Mouse (Mus musculus): ENCODE results near the gene Slc17a1. TPM values are rescaled to one million over a fixed set of nuclear protein-coding genes. Genes with fewer than 3 reads are reported as not detected.

The Slc17a1 gene
- polyA plus RNA-seq, 1 experiment from 2014 or later: not detected

GRCm38 (mm10) chr13:23856401-23856800 lies 11.1 kb upstream of the Slc17a1 start:
- WGBS: 68% methylated on average over 3 of the region's 3 CpGs

GRCm38 (mm10) chr13:23861815-23862214 lies 5.7 kb upstream of the Slc17a1 start:
- H3K4me3 ChIP-seq (replicated peaks; ENCODE audit: low read length): no peak overlapping the region
- H3K27ac ChIP-seq: no peak overlapping the region
- DNase-seq (ENCODE audit: low spot score): no peak
- no peak for ATAC-seq (ENCODE audit: low FRiP score)
- H3K4me1 ChIP-seq (replicated peaks; ENCODE audit: control insufficient read depth, insufficient read depth, low read length): no peaks in the 10 kb centered on the region
- H3K36me3 ChIP-seq (replicated peaks; ENCODE audit: control insufficient read depth, insufficient read depth): no peaks in the 10 kb centered on the region
- H3K27me3 ChIP-seq (ENCODE audit: control insufficient read depth, insufficient read depth, low read length): no peaks in the 10 kb centered on the region
- H3K4me2 ChIP-seq (replicated peaks): no peak overlapping the region
- H3K9me3 ChIP-seq (ENCODE audit: control insufficient read depth, low read length): no peaks in the 10 kb centered on the region
- H3K9ac ChIP-seq: no peak overlapping the region

More at GRCm38 (mm10) chr13:23856401-23856800, 11.1 kb upstream of the Slc17a1 start:
- Histone ChIP-seq H3K4me1 (replicated peaks; ENCODE audit: control insufficient read depth, insufficient read depth, low read length) (no peaks in the 10 kb centered on the region), H3K4me2 (replicated peaks) (no peak overlapping the region), H3K27me3 (ENCODE audit: control insufficient read depth, insufficient read depth, low read length) (no peaks in the 10 kb centered on the region), H3K36me3 (replicated peaks; ENCODE audit: control insufficient read depth, insufficient read depth) (no peaks in the 10 kb centered on the region), H3K27ac (no peak overlapping the region), H3K9ac (no peak overlapping the region), H3K4me3 (replicated peaks; ENCODE audit: low read length) (no peak overlapping the region), H3K9me3 (ENCODE audit: control insufficient read depth, low read length) (no peaks in the 10 kb centered on the region)
- ATAC-seq (ENCODE audit: low FRiP score): no peak
- no peak for DNase-seq (ENCODE audit: low spot score)

GRCm38 (mm10) chr13:23864711-23865110 lies 2.8 kb upstream of the Slc17a1 start:
- Histone ChIP-seq H3K27ac (no peak overlapping the region), H3K9me3 (ENCODE audit: control insufficient read depth, low read length) (no peaks in the 10 kb centered on the region), H3K4me2 (replicated peaks) (no peak overlapping the region), H3K9ac (no peak overlapping the region), H3K27me3 (ENCODE audit: control insufficient read depth, insufficient read depth, low read length) (no peaks in the 10 kb centered on the region), H3K4me3 (replicated peaks; ENCODE audit: low read length) (no peak overlapping the region), H3K36me3 (replicated peaks; ENCODE audit: control insufficient read depth, insufficient read depth) (no peaks in the 10 kb centered on the region), H3K4me1 (replicated peaks; ENCODE audit: control insufficient read depth, insufficient read depth, low read length) (no peaks in the 10 kb centered on the region)
- 82% methylated on average over 9 of the region's 9 CpGs for WGBS
- DNase-seq (ENCODE audit: low spot score): no peak
- ATAC-seq (ENCODE audit: low FRiP score): no peak

DNA sequence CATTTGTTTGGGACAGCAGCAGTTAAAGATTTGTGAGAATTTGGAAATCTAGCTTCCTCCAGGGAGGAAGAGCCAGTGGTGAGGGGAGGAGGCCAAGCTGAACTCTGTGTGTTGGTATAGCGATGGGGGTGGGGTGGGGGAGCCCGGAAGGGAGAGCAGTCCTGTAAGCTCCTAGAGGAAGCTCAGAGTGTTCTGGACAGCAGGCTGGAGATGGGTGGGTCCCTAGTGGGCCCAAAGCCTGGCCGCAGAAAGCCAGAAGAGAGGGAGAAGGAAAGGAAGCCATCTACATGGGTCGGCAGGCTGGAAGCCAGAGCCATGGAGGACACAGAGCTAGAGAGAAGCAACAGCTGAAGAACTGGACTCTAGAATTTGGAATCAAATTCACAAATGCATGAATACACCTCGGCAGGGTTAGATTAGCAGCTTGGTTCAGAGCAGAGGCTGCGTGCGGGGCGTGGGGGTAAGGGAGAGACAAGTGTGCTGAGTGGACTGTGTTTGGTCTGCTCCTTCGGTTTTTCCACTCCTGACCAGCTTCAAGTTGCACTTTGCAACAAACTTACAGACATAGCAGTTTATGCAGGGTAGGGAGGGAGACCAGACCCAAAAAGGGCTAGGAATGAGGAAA lies 1.4 kb upstream of the Slc17a1 start:
- no peak for ATAC-seq (ENCODE audit: low FRiP score)
- H3K27ac ChIP-seq: no peak overlapping the region
- 83% methylated on average over 9 of the region's 9 CpGs for WGBS

DNA sequence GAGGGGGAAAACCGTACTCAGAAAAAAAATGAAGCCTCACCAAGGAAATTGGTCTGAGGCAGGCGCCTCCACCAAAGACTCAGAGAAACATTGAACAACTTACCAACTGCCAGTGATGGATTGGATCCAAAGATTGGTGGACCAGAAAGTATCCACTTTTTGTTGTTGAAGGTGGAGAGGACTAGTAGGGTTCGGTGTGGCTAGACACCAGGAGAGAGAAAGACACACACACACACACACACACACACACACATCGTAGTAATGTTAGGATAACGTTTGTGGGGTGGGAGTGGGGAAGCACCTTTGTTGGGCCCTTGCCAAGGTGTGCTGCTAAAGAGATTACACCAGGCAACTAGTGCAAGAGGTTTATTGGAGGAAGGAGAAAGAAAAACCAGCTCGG lies 550 bp upstream of the Slc17a1 start:
- no peak overlapping the region for H3K4me2 ChIP-seq (replicated peaks)
- WGBS: 88% methylated on average over 6 of the region's 6 CpGs
- no peak overlapping the region for H3K9ac ChIP-seq
- H3K9me3 ChIP-seq (ENCODE audit: control insufficient read depth, low read length): no peaks in the 10 kb centered on the region
- H3K27ac ChIP-seq: no peak overlapping the region
- ATAC-seq (ENCODE audit: low FRiP score): no peak
- H3K4me1 ChIP-seq (replicated peaks; ENCODE audit: control insufficient read depth, insufficient read depth, low read length): no peaks in the 10 kb centered on the region
- no peak for DNase-seq (ENCODE audit: low spot score)
- H3K4me3 ChIP-seq (replicated peaks; ENCODE audit: low read length): no peak overlapping the region
- H3K36me3 ChIP-seq (replicated peaks; ENCODE audit: control insufficient read depth, insufficient read depth): no peaks in the 10 kb centered on the region
- H3K27me3 ChIP-seq (ENCODE audit: control insufficient read depth, insufficient read depth, low read length): no peaks in the 10 kb centered on the region

More for the DNA sequence above, 1.4 kb upstream of the Slc17a1 start:
- no peaks in the 10 kb centered on the region for H3K27me3 ChIP-seq (ENCODE audit: control insufficient read depth, insufficient read depth, low read length)
- no peak overlapping the region for H3K9ac ChIP-seq
- no peak overlapping the region for H3K4me2 ChIP-seq (replicated peaks)
- H3K4me3 ChIP-seq (replicated peaks; ENCODE audit: low read length): no peak overlapping the region
- DNase-seq (ENCODE audit: low spot score): no peak
- no peaks in the 10 kb centered on the region for H3K9me3 ChIP-seq (ENCODE audit: control insufficient read depth, low read length)
- H3K4me1 ChIP-seq (replicated peaks; ENCODE audit: control insufficient read depth, insufficient read depth, low read length): no peaks in the 10 kb centered on the region
- no peaks in the 10 kb centered on the region for H3K36me3 ChIP-seq (replicated peaks; ENCODE audit: control insufficient read depth, insufficient read depth)

GRCm38 (mm10) chr13:23868790-23869533 lies 1.4 kb downstream of the Slc17a1 start:
- H3K36me3 ChIP-seq (replicated peaks; ENCODE audit: control insufficient read depth, insufficient read depth): no peaks in the 10 kb centered on the region
- no peak for DNase-seq (ENCODE audit: low spot score)
- no peak overlapping the region for H3K27ac ChIP-seq
- ATAC-seq (ENCODE audit: low FRiP score): no peak
- H3K4me3 ChIP-seq (replicated peaks; ENCODE audit: low read length): no peak overlapping the region
- no peaks in the 10 kb centered on the region for H3K4me1 ChIP-seq (replicated peaks; ENCODE audit: control insufficient read depth, insufficient read depth, low read length)
- no peaks in the 10 kb centered on the region for H3K27me3 ChIP-seq (ENCODE audit: control insufficient read depth, insufficient read depth, low read length)
- H3K9me3 ChIP-seq (ENCODE audit: control insufficient read depth, low read length): no peaks in the 10 kb centered on the region
- no peak overlapping the region for H3K9ac ChIP-seq
- 90% methylated on average over 8 of the region's 8 CpGs for WGBS
- H3K4me2 ChIP-seq (replicated peaks): no peak overlapping the region

GRCm38 (mm10) chr13:23869996-23870395 lies 2.4 kb downstream of the Slc17a1 start:
- H3K36me3 ChIP-seq (replicated peaks; ENCODE audit: control insufficient read depth, insufficient read depth): no peaks in the 10 kb centered on the region
- WGBS: 85% methylated on average over 3 of the region's 3 CpGs
- no peak overlapping the region for H3K9ac ChIP-seq
- H3K27me3 ChIP-seq (ENCODE audit: control insufficient read depth, insufficient read depth, low read length): no peaks in the 10 kb centered on the region
- H3K27ac ChIP-seq: no peak overlapping the region
- no peak for DNase-seq (ENCODE audit: low spot score)
- no peak overlapping the region for H3K4me2 ChIP-seq (replicated peaks)
- H3K4me1 ChIP-seq (replicated peaks; ENCODE audit: control insufficient read depth, insufficient read depth, low read length): no peaks in the 10 kb centered on the region
- ATAC-seq (ENCODE audit: low FRiP score): no peak
- H3K9me3 ChIP-seq (ENCODE audit: control insufficient read depth, low read length): no peaks in the 10 kb centered on the region
- no peak overlapping the region for H3K4me3 ChIP-seq (replicated peaks; ENCODE audit: low read length)

DNA sequence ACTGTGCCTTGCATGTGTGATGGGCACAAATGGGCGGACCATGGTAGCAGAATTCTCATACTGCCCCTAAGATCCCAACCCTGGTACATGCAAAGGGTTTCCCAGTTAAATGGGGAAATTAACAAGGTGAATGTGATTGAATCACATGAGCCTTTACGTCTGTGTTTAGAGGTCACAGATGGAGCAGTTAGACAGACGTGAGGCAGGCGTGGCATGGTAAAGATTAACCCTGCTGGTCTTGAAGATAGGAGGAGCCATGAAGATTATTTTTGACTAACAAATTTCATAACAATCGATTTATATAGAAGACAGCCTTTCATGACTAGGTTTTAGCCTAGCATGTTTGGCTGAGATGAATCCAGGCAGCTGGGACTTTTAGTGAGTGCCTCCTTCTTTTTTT lies 5.6 kb downstream of the Slc17a1 start:
- no peak overlapping the region for H3K4me2 ChIP-seq (replicated peaks)
- ATAC-seq (ENCODE audit: low FRiP score) (no peak), DNase-seq (ENCODE audit: low spot score) (no peak)
- no peak overlapping the region for H3K27ac ChIP-seq
- no peak overlapping the region for H3K9ac ChIP-seq
- H3K4me3 ChIP-seq (replicated peaks; ENCODE audit: low read length): no peak overlapping the region
- WGBS: 86% methylated on average over 5 of the region's 5 CpGs
- no peaks in the 10 kb centered on the region for H3K4me1 ChIP-seq (replicated peaks; ENCODE audit: control insufficient read depth, insufficient read depth, low read length)
- H3K27me3 ChIP-seq (ENCODE audit: control insufficient read depth, insufficient read depth, low read length): no peaks in the 10 kb centered on the region
- H3K9me3 ChIP-seq (ENCODE audit: control insufficient read depth, low read length): no peaks in the 10 kb centered on the region
- no peaks in the 10 kb centered on the region for H3K36me3 ChIP-seq (replicated peaks; ENCODE audit: control insufficient read depth, insufficient read depth)

GRCm38 (mm10) chr13:23879106-23879505 lies 11.6 kb downstream of the Slc17a1 start:
- Histone ChIP-seq H3K4me2 (replicated peaks) (no peak overlapping the region), H3K4me1 (replicated peaks; ENCODE audit: control insufficient read depth, insufficient read depth, low read length) (no peaks in the 10 kb centered on the region), H3K27ac (no peak overlapping the region), H3K36me3 (replicated peaks; ENCODE audit: control insufficient read depth, insufficient read depth) (no peaks in the 10 kb centered on the region), H3K4me3 (replicated peaks; ENCODE audit: low read length) (no peak overlapping the region), H3K27me3 (ENCODE audit: control insufficient read depth, insufficient read depth, low read length) (no peaks in the 10 kb centered on the region), H3K9me3 (ENCODE audit: control insufficient read depth, low read length) (no peaks in the 10 kb centered on the region), H3K9ac (no peak overlapping the region)
- DNase-seq (ENCODE audit: low spot score) (no peak), ATAC-seq (ENCODE audit: low FRiP score) (no peak)
- 76% methylated on average over 3 of the region's 3 CpGs for WGBS
